Mouse (Mus musculus) cerebellum, adult 11 months (tissue): ENCODE measurements around the gene Plek.

Source experiments
- DNase-seq: peaks from one replicate; pipeline ENCODE4 v3.0.0; 2022

Gene Plek

GRCm38 (mm10) chr11:16941973-16942452 lies 110.2 kb downstream of the Plek start:
- no peak for DNase-seq

GRCm38 (mm10) chr11:16941103-16941793 lies 110.9 kb downstream of the Plek start:
- no peak for DNase-seq

- DNase-seq = no peak
These were observed 116.5 kb downstream of the Plek start for GRCm38 (mm10) chr11:16935577-16936236.

GRCm38 (mm10) chr11:16932159-16932558 lies 120.0 kb downstream of the Plek start:
- DNase-seq = no peak
